Mouse (Mus musculus): ENCODE measurements around the gene Ramp1. TPM values are rescaled to one million over a fixed set of nuclear protein-coding genes. Genes with fewer than 3 reads are reported as not detected.
A peak's percentile ranks its signal among the peaks of the same experiment; 100 is the strongest.

Ramp1 gene
- polyA plus RNA-seq, 1 experiment: 23.5 TPM

- WGBS: 55% methylated on average over 5 of the region's 5 CpGs
Observed at GRCm38 (mm10) chr1:91235395-91235794, 55.8 kb downstream of the Ramp1 start.

GRCm38 (mm10) chr1:91237676-91238075 lies 58.1 kb downstream of the Ramp1 start:
- H3K4me1 ChIP-seq (ENCODE audit: control insufficient read depth, insufficient read depth, insufficient read length, low read length): peaks cover 8% of the 10 kb centered on the region; the same call in 1 of the 2 replicates
- TF ChIP-seq POLR2A (IDR thresholded peaks at IDR 0.05; ENCODE audit: low read depth, low read length) (no peak), CTCF (IDR thresholded peaks at IDR 0.05; ENCODE audit: extremely low read depth, insufficient read length, insufficient replicate concordance, low read depth, low read length) (no peak)

More at GRCm38 (mm10) chr1:91235395-91235794, 55.8 kb downstream of the Ramp1 start:
- Histone ChIP-seq H3K27me3 (ENCODE audit: control insufficient read depth, insufficient read depth, low read length) (no peaks in the 10 kb centered on the region), H3K27ac (ENCODE audit: insufficient read depth, low read depth, low read length) (no peak overlapping the region), H3K4me1 (ENCODE audit: control insufficient read depth, insufficient read depth, insufficient read length, low read length) (peaks cover 2% of the 10 kb centered on the region; the same call in 1 of the 2 replicates), H3K4me3 (ENCODE audit: low read depth, low read length) (no peak overlapping the region), H3K36me3 (ENCODE audit: control insufficient read depth, insufficient read depth, low read length) (no peaks in the 10 kb centered on the region)
- no peak for TF ChIP-seq CTCF (IDR thresholded peaks at IDR 0.05; ENCODE audit: extremely low read depth, insufficient read length, insufficient replicate concordance, low read depth, low read length)
- no peak for TF ChIP-seq POLR2A (IDR thresholded peaks at IDR 0.05; ENCODE audit: low read depth, low read length)

GRCm38 (mm10) chr1:91239112-91239511 lies 59.5 kb downstream of the Ramp1 start:
- WGBS: 21% methylated on average over 5 of the region's 5 CpGs
- H3K4me3 ChIP-seq (ENCODE audit: low read depth, low read length): no peak overlapping the region
- TF ChIP-seq CTCF (IDR thresholded peaks at IDR 0.05; ENCODE audit: extremely low read depth, insufficient read length, insufficient replicate concordance, low read depth, low read length) (peak; percentile 68; the same call in 1 of the 2 replicates), POLR2A (IDR thresholded peaks at IDR 0.05; ENCODE audit: low read depth, low read length) (no peak)
- H3K27me3 ChIP-seq (ENCODE audit: control insufficient read depth, insufficient read depth, low read length): no peaks in the 10 kb centered on the region
- peaks cover 8% of the 10 kb centered on the region; the same call in 1 of the 2 replicates for H3K4me1 ChIP-seq (ENCODE audit: control insufficient read depth, insufficient read depth, insufficient read length, low read length)
- no peaks in the 10 kb centered on the region for H3K36me3 ChIP-seq (ENCODE audit: control insufficient read depth, insufficient read depth, low read length)
- H3K27ac ChIP-seq (ENCODE audit: insufficient read depth, low read depth, low read length): no peak overlapping the region

More at GRCm38 (mm10) chr1:91237676-91238075, 58.1 kb downstream of the Ramp1 start:
- WGBS: 74% methylated on average over 6 of the region's 6 CpGs
- no peaks in the 10 kb centered on the region for H3K27me3 ChIP-seq (ENCODE audit: control insufficient read depth, insufficient read depth, low read length)
- no peak overlapping the region for H3K4me3 ChIP-seq (ENCODE audit: low read depth, low read length)
- H3K36me3 ChIP-seq (ENCODE audit: control insufficient read depth, insufficient read depth, low read length): no peaks in the 10 kb centered on the region
- H3K27ac ChIP-seq (ENCODE audit: insufficient read depth, low read depth, low read length): no peak overlapping the region

GRCm38 (mm10) chr1:91239800-91240199 lies 60.2 kb downstream of the Ramp1 start:
- H3K27me3 ChIP-seq (ENCODE audit: control insufficient read depth, insufficient read depth, low read length): no peaks in the 10 kb centered on the region
- H3K27ac ChIP-seq (ENCODE audit: insufficient read depth, low read depth, low read length): no peak overlapping the region
- H3K4me1 ChIP-seq (ENCODE audit: control insufficient read depth, insufficient read depth, insufficient read length, low read length): peaks cover 8% of the 10 kb centered on the region; the same call in 1 of the 2 replicates
- TF ChIP-seq CTCF (IDR thresholded peaks at IDR 0.05; ENCODE audit: extremely low read depth, insufficient read length, insufficient replicate concordance, low read depth, low read length) (no peak), POLR2A (IDR thresholded peaks at IDR 0.05; ENCODE audit: low read depth, low read length) (no peak)
- no peaks in the 10 kb centered on the region for H3K36me3 ChIP-seq (ENCODE audit: control insufficient read depth, insufficient read depth, low read length)
- no peak overlapping the region for H3K4me3 ChIP-seq (ENCODE audit: low read depth, low read length)
- WGBS: 71% methylated on average over 1 of the region's 1 CpGs

- Histone ChIP-seq H3K27ac (ENCODE audit: insufficient read depth, low read depth, low read length) (no peak overlapping the region), H3K27me3 (ENCODE audit: control insufficient read depth, insufficient read depth, low read length) (no peaks in the 10 kb centered on the region), H3K4me1 (ENCODE audit: control insufficient read depth, insufficient read depth, insufficient read length, low read length) (peaks cover 8% of the 10 kb centered on the region; the same call in 1 of the 2 replicates), H3K4me3 (ENCODE audit: low read depth, low read length) (no peak overlapping the region), H3K36me3 (ENCODE audit: control insufficient read depth, insufficient read depth, low read length) (no peaks in the 10 kb centered on the region)
- WGBS: 63% methylated on average over 1 of the region's 1 CpGs
- TF ChIP-seq POLR2A (IDR thresholded peaks at IDR 0.05; ENCODE audit: low read depth, low read length) (no peak), CTCF (IDR thresholded peaks at IDR 0.05; ENCODE audit: extremely low read depth, insufficient read length, insufficient replicate concordance, low read depth, low read length) (no peak)
Observed at GRCm38 (mm10) chr1:91240685-91241084, 61.1 kb downstream of the Ramp1 start.

- Histone ChIP-seq H3K4me3 (ENCODE audit: low read depth, low read length) (no peak overlapping the region), H3K27ac (ENCODE audit: insufficient read depth, low read depth, low read length) (no peak overlapping the region), H3K36me3 (ENCODE audit: control insufficient read depth, insufficient read depth, low read length) (no peaks in the 10 kb centered on the region), H3K4me1 (ENCODE audit: control insufficient read depth, insufficient read depth, insufficient read length, low read length) (peaks cover 8% of the 10 kb centered on the region; the same call in 1 of the 2 replicates), H3K27me3 (ENCODE audit: control insufficient read depth, insufficient read depth, low read length) (no peaks in the 10 kb centered on the region)
- TF ChIP-seq CTCF (IDR thresholded peaks at IDR 0.05; ENCODE audit: extremely low read depth, insufficient read length, insufficient replicate concordance, low read depth, low read length) (no peak), POLR2A (IDR thresholded peaks at IDR 0.05; ENCODE audit: low read depth, low read length) (no peak)
- 76% methylated on average over 4 of the region's 4 CpGs for WGBS
Observed at GRCm38 (mm10) chr1:91241249-91241648, 61.6 kb downstream of the Ramp1 start.

- Histone ChIP-seq H3K36me3 (ENCODE audit: control insufficient read depth, insufficient read depth, low read length) (no peaks in the 10 kb centered on the region), H3K27ac (ENCODE audit: insufficient read depth, low read depth, low read length) (peak overlapping the region; percentile 61), H3K27me3 (ENCODE audit: control insufficient read depth, insufficient read depth, low read length) (no peaks in the 10 kb centered on the region), H3K4me1 (ENCODE audit: control insufficient read depth, insufficient read depth, insufficient read length, low read length) (peaks cover 19% of the 10 kb centered on the region; the same call in 1 of the 2 replicates), H3K4me3 (ENCODE audit: low read depth, low read length) (no peak overlapping the region)
- 27% methylated on average over 5 of the region's 5 CpGs for WGBS
- TF ChIP-seq POLR2A (IDR thresholded peaks at IDR 0.05; ENCODE audit: low read depth, low read length): no peak
- TF ChIP-seq CTCF (IDR thresholded peaks at IDR 0.05; ENCODE audit: extremely low read depth, insufficient read length, insufficient replicate concordance, low read depth, low read length): no peak
Observed at GRCm38 (mm10) chr1:91248242-91248641, 68.6 kb downstream of the Ramp1 start.

All from small intestine, adult 2 months (tissue).